Mouse (Mus musculus) kidney, adult 2 months (tissue): ENCODE data around the gene Sept9. TPM values are rescaled to one million over a fixed set of nuclear protein-coding genes. Genes with fewer than 3 reads are reported as not detected.

Source experiments
- DNase-seq: peaks from one replicate; pipeline ENCODE4 v3.0.0; 2021
- H3K27ac ChIP-seq: fragments of 200-500 bp; 2 replicates; pipeline ENCODE4 v1.5.1; 2012; ENCODE audit warnings: low read depth, low read length, control low read depth, inconsistent platforms; ENCODE audit not compliant: insufficient read depth
- H3K27me3 ChIP-seq: fragments of 200-500 bp; replicated peaks from 2 replicates; pipeline ENCODE4 v1.6.1; 2012; ENCODE audit warnings: mild to moderate bottlenecking, moderate library complexity, low read length, inconsistent platforms; ENCODE audit not compliant: control insufficient read depth, insufficient read depth
- H3K36me3 ChIP-seq: fragments of 200-500 bp; 2 replicates; pipeline ENCODE4 v1.6.1; 2012; ENCODE audit warnings: mild to moderate bottlenecking, moderate library complexity, low read length, inconsistent platforms; ENCODE audit not compliant: control insufficient read depth, insufficient read depth
- H3K4me1 ChIP-seq: fragments of 200-500 bp; 2 replicates; pipeline ENCODE4 v1.6.1; 2011; ENCODE audit warnings: low read length; ENCODE audit not compliant: control insufficient read depth, insufficient read depth
- H3K4me3 ChIP-seq: fragments of 200-500 bp; 2 replicates; pipeline ENCODE4 v1.5.1; 2011; ENCODE audit warnings: mild to moderate bottlenecking, low read depth, low read length, control low read depth; ENCODE audit not compliant: insufficient read depth
- CTCF ChIP-seq: fragments of 200-500 bp; conservative IDR thresholded peaks from 2 replicates; pipeline ENCODE4 v1.5.1; 2011; ENCODE audit warnings: low read depth, mild to moderate bottlenecking, control low read depth, low read length, moderate library complexity, mixed read lengths; ENCODE audit not compliant: insufficient read depth, insufficient read length
- POLR2A ChIP-seq: fragments of 200-500 bp; IDR thresholded peaks from one replicate; pipeline ENCODE4 v1.6.1; 2011; ENCODE audit warnings: low read depth, low read length, control low read depth
- WGBS: fragments of 180-500 bp; shearing (Covaris S2); methylation state at CpG from one replicate; pipeline ENCODE4 v1.1.7; 2018; 5-methylcytosine and 5-hydroxymethylcytosine counted together
- polyA plus RNA-seq: library from polyadenylated mRNA; depleted of rRNA; stranded (reverse); fragments of >200 nt; gene quantifications from 2 replicates; pipeline ENCODE4 v1.2.3, GENCODE M21; 2012

Gene Sept9
- polyA plus RNA-seq, 1 experiment: 25.9 TPM

DNA sequence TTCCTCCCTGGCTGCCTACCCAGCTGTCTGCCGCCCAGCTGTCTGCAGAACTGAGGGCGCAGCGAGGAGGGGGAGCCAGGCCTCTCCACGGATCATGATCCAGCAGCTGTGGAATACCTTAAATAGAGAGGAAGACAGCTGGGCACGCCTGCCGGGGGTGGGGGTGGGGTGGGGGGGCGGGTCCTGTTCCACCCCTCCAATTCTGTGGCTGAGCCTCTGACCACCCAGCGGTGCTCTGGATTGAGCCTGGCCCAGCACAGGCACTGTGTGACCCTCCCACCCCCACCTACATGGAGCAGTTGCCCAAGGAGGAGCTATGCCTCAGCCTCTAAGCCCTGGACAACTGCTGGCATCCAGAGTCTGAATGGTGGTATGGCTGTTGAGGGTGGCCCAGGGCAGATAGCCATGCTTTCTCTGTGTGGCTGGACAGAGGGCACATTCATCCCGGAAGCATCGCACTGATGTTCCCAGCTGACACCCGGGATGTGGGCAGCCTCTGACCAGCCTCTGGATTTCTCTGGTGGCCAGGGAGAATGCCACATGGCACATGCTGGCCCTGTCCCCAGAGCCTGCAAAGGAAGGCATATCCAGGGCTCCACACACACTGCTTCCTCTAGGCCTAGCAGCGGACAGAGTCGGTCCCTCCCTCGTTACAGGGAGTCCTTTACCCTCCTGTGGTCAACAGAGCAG, 97.2 kb downstream of the Sept9 start:
- Histone ChIP-seq H3K27me3 (no peaks in the 10 kb centered on the region), H3K27ac (no peak overlapping the region), H3K4me1 (peaks cover 3% of the 10 kb centered on the region; the same call in 1 of the 2 replicates), H3K4me3 (no peak overlapping the region), H3K36me3 (no peaks in the 10 kb centered on the region)
- DNase-seq: no peak
- TF ChIP-seq POLR2A: no peak
- TF ChIP-seq CTCF: no peak
- 48% methylated on average over 14 of the region's 14 CpGs for WGBS

DNA sequence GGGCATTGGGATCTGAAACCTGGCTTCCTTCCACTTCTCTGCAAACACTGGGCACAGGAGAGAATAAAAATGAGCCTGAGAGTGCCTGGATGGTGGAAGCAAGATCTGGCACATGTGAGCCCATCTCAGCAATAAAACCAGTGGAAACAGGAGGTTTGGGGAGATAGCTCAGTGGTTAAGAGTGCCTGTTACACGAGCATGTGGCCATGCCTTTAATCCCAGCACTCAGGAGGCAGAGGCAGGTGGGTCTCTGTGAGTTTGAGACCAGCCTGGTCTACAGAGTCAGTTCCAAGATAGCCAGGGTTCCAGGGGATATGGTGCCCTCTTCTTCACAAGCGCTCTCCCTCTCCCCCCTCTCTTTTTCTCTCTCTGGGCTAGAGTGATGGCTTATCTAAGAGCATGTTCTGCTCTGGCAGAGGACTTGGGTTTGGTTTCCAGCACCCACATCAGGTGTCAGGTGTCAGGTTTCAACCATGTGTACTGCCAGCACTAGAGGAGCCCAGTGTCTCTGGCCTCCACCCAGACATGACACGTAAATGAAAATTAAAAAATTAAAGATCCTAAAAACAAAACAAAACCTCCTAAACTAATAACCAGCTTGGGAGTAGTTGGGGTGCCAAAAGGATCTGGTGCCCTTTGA, 97.8 kb downstream of the Sept9 start:
- Histone ChIP-seq H3K27ac (no peak overlapping the region), H3K4me1 (peaks cover 3% of the 10 kb centered on the region; the same call in 1 of the 2 replicates), H3K36me3 (no peaks in the 10 kb centered on the region), H3K27me3 (no peaks in the 10 kb centered on the region), H3K4me3 (no peak overlapping the region)
- WGBS: 81% methylated on average over 3 of the region's 3 CpGs
- TF ChIP-seq POLR2A: no peak
- TF ChIP-seq CTCF: no peak
- no peak for DNase-seq

DNA sequence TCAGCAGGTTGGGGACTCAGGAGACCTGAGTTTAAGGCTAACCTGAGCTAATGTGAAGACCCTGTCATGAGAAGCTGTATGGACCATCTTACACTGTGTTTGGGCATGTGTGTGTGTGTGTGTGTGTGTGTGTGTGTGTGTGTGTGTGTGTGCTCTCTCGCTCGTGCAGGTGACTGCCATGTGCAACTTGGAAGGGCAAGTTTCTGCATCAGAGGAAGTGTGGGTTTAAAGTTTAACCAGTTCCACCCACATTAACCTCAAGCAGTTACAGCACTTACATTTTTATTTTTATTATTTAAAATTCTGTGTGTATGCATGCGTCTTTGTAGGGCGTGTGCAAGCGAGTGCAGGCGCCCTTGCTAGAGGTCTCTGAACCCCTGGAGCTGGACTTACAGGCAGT, 100.3 kb downstream of the Sept9 start:
- H3K27me3 ChIP-seq: no peaks in the 10 kb centered on the region
- TF ChIP-seq CTCF: no peak
- TF ChIP-seq POLR2A: no peak
- H3K36me3 ChIP-seq: no peaks in the 10 kb centered on the region
- H3K4me1 ChIP-seq: peaks cover 3% of the 10 kb centered on the region; the same call in 1 of the 2 replicates
- peak overlapping the region; percentile 49; the same call in 1 of the 2 replicates for H3K27ac ChIP-seq
- peak; percentile 62 for DNase-seq
- no peak overlapping the region for H3K4me3 ChIP-seq
- WGBS: 49% methylated on average over 6 of the region's 6 CpGs

DNA sequence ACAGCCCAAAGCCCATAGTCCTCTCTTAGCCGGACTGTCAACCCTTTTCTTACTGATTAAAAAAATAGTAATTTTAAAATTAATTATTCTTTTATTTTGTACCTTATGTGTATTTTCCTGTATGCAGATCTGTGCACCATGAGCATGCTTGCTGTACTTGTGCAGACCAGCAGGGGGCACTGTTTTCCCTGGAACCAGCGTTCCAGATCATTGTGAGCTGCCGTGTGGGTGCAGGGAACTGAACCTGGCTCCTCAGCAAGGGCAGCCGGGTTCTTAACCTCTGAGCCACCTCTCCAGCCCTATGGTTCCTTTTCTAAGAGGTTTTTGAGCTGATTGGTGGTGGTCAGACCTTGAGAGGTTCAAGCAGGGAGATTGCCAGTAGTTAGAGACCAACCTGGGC, 101.3 kb downstream of the Sept9 start:
- no peak for DNase-seq
- Histone ChIP-seq H3K27me3 (no peaks in the 10 kb centered on the region), H3K27ac (no peak overlapping the region), H3K36me3 (no peaks in the 10 kb centered on the region), H3K4me1 (peaks cover 3% of the 10 kb centered on the region; the same call in 1 of the 2 replicates), H3K4me3 (no peak overlapping the region)
- 93% methylated on average over 4 of the region's 4 CpGs for WGBS
- TF ChIP-seq CTCF: peak; percentile 59
- TF ChIP-seq POLR2A: no peak

DNA sequence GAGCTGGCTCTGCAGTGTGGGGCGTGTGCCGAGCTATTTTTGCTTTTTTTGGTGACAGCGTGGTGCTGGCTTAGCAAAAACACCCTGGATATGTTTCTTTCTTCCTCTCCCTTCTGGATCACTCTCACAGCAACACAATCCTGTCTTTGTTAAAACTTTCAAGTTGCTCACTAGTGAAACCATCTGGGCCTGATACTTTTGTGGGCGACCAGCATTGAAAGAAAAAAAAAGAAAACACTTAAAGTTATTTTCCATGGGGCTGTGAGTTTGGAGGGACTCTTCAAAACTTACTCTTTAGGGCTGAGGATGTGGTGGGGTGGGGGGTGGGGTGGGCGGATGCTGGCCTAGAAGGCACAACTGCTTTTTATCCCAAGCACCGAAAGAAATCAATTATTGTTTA, 102.3 kb downstream of the Sept9 start:
- no peak for DNase-seq
- no peaks in the 10 kb centered on the region for H3K27me3 ChIP-seq
- 52% methylated on average over 6 of the region's 6 CpGs for WGBS
- peaks cover 3% of the 10 kb centered on the region; the same call in 1 of the 2 replicates for H3K4me1 ChIP-seq
- H3K4me3 ChIP-seq: no peak overlapping the region
- H3K27ac ChIP-seq: no peak overlapping the region
- TF ChIP-seq CTCF: no peak
- TF ChIP-seq POLR2A: no peak
- H3K36me3 ChIP-seq: no peaks in the 10 kb centered on the region

DNA sequence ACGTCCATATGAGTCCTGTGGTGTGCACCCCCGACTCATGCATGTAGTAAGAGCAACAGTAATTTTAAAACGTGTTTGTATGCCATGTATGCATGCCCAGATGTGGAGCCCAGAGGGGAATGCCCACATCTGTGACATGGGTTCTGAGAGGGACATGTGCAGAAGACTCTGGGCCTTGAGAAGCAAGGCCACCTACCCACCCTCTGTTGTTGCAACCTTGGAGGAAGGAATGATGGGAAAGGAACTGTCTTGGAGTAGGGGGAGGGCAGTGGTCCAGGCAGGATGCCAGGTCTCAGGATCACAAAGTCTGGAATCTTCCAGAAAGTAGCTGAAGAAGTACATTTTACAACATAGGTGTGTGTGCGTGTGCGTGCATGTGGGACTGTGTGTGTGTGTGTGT, 102.9 kb downstream of the Sept9 start:
- 84% methylated on average over 5 of the region's 5 CpGs for WGBS
- TF ChIP-seq POLR2A (no peak), CTCF (no peak)
- H3K36me3 ChIP-seq: no peaks in the 10 kb centered on the region
- H3K27ac ChIP-seq: no peak overlapping the region
- DNase-seq: no peak
- H3K4me3 ChIP-seq: no peak overlapping the region
- peaks cover 3% of the 10 kb centered on the region; the same call in 1 of the 2 replicates for H3K4me1 ChIP-seq
- H3K27me3 ChIP-seq: no peaks in the 10 kb centered on the region

GRCm38 (mm10) chr11:117305509-117306188, 106.2 kb downstream of the Sept9 start:
- WGBS: 76% methylated on average over 7 of the region's 7 CpGs
- H3K27me3 ChIP-seq: no peaks in the 10 kb centered on the region
- no peaks in the 10 kb centered on the region for H3K36me3 ChIP-seq
- TF ChIP-seq CTCF: no peak
- no peak for TF ChIP-seq POLR2A
- no peak overlapping the region for H3K27ac ChIP-seq
- H3K4me3 ChIP-seq: no peak overlapping the region
- no peak for DNase-seq
- peaks cover 18% of the 10 kb centered on the region for H3K4me1 ChIP-seq
